Mouse (Mus musculus) R1 (cell line): ENCODE data around the gene Hoxa11.

ENCODE experiments used
- DNase-seq: peaks from one replicate; pipeline ENCODE4 v3.0.0-alpha.2; 2018; ENCODE audit warnings: low read depth, low spot score

The Hoxa11 gene

DNA sequence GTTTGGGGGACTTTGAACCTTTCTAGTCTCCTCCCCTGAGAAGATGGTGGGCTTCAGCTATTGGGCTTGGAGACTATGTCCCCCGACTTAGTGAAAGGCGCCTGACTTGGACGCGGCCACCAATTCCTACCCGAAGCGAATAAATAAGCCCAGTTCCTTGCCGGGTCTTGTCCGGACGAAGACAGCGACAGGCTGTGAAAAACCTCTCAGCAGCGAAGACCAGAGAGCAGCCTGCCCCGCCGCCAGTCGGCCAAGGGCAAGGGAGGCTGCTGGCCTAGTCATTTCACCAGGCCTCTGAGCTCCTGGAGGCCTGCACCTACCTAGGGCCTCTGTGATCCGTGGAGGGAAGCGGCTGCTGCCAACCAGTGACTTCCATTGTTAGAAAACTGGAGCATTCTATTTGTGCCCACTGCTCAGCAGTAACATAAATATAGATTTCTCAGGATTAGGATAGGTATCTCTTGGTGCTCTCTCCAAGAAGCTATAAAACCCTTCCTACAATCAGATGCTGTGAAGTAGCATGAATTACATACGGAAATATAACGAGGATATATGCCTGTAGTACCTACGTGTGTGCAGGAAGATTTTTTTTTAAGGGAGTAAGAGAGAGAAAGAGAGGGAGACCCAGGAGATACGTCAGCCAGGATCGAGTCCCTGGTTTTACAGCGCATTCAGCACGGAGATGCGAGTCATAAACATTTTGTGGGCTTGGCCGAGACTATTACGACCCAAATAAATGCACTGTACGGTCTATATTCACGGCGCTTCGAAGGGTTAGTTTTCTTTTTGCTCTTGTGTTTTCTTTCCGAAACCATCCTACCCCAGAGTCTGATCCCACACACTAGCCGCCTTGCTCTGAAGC is 25.4 kb downstream of the Hoxa11 start:
- DNase-seq: no peak

DNA sequence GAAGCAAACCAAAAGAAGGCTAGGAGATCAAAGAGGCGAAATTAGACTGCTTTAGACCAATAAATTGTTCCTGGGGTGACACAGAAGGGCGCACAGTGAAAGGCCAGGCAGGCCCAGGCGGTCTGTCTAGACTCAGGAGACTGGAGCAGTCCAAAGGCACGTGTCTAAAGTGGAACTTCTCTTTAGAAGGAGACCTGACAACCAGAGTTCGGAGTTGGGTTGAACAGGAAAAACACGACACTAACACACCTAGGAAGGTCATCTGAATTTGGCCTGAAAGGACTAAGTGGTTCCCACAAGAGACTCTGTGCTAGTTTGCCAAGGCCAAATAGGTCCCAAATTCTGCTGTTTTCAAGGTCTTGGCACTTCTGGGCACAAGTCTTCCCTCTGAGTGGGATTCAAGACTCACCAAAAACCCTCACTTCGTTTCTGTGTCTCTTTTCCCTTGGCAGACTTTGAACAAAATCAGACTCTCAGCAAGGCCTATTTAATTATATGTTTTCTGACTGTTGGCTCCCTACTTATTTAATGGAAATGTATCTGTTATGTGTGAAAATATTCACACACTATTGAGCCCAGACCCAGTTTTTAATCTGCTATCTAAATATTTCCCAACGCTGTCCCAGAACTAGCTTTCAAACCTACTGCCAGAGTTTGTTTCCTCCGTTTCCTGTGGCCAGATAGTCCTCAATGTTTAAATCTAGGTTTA is 26.2 kb downstream of the Hoxa11 start:
- DNase-seq: no peak

DNA sequence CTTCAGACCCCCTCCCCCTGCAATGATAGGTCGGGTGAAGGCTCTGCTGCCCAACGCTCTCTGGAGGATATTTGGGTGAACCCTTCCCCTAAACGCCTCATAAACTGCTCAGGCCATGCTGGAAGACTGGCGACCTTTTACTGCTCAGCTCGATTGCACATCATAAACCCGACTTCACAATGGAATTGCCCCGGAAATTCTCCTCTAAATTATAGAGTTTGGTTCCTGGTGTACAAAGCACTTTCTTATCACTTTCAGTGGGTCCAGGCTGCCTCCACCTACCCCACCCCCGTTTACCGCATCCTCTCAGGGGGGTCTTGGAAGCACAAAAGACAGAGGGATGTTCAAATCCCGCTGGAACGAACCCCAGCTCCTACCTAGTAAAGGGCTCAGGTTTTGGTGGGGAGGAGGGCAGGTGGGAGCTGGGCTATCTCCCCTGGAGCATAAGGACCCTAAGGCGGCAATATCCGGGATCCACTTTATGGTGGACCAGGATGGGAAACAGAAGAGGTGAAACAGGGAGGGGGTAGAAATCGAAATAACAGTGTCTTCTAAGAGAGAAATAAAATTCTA is 26.9 kb downstream of the Hoxa11 start:
- no peak for DNase-seq

DNA sequence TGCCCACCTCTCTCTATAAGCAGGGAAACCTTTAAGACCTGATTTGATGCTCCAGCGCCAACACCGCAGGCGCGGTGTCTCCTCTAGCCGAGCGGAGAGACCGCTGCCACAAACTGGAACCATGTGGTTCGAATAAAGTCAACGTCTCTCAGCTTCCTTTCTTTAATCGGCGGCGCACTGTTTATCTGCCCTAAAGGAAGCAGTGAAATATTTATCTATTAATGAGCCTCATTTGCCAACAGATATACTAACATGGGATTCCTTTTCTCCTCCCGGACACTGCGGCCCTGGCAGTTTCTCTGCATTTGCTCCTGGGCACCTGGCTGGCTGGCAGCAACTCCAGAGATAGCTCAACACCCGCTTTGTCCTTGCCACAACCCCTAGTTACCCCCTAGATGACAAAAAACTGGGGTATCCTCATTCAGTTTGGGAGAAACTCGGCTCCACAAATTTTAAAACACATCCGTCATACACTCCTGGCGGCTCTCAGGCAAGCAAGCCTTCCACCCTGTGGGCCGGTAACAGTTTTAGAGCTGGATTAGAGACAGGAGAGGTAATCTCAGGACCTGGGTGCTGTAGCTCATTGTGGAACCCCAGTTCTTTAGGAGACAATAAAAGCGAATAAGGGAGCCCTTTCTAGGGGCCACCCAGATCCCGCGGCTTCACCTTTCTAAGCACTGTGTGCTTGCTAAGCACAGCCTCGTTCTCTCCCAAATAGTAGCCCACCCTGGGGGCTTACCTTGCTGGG is 27.5 kb downstream of the Hoxa11 start:
- DNase-seq: peak; percentile 53

DNA sequence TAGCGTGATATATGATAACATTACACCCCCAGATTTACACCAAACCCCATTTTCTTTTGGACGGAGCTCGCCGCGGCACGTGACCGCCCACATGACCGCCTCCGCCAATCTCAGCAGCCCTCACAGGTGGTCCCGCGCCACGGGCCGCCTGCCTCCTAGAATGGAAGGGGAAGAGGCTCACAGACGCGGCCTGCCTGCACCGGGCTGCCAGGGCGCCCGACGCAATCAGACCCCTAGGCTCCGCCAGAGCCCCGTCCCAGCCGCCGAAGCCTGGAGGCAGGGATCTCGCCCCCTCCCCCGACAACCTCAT is 28.2 kb downstream of the Hoxa11 start:
- DNase-seq: peak; percentile 81

DNA sequence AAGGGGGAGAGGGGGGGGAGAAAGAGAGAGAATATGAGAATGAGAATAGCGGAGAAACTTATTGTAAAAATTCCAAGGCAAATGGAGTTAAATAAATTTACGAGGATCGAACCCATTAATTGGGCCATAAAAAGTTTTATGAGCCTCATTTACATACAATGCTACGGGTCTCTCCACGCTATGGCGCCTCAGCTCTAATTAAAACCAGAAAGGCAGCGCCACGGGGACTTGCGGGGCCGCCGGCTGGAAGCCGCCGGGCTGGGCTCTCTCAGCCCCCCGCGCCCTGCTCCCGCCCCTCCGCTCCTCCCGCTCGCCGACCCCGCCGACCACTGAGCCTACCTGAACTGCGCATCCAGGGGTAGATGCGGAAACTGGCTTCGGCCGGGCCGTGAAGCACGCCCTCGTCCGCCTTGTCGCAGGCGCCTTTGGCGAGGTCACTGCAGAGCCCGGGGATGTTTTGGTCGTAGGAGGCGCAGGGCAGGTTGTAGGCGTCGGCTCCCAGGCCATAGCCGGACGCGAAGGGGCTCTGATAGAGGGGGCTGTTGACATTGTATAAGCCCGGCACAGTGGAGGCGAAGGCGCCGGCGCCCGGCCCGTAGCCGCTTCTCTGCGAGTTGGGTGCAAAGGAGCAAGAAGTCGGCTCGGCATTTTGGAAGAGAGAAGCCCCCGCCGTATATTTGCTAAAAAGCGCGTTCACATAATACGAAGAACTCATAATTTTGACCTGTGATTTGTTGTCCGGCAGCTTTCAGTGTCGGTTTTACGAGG is 28.7 kb downstream of the Hoxa11 start:
- DNase-seq: no peak

DNA sequence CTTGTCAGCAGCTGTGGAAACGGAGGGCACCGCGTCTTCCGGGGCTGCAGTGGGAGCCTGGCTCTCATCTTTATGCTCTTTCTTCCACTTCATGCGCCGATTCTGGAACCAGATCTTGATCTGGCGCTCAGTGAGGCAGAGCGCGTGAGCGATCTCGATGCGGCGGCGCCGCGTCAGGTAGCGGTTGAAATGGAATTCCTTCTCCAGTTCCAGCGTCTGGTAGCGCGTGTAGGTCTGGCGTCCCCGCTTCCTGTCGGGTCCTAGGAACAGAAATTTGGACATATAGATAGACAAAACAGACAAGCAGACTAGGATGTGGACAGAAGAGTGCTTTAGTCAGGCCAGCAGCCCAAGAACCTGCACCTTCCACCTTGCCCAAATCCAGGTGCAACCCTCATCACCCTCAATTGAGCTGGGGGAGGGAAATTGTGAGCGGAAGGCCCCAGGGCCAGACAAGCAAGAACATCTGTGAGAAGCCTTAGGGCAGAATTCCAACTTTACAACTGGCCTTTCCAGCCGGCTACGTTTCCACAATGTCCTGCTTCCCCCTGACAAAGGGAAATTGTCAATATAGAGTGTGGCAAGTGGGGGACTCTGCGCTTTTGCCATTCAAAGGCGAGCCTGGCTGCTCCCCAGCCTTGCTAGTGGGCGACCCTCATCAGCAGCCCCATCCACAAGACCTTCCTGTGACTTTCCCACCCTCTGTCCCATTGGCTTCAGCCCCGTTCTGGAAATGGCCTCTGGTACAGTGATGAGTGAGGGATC is 29.7 kb downstream of the Hoxa11 start:
- peak; percentile 40 for DNase-seq

DNA sequence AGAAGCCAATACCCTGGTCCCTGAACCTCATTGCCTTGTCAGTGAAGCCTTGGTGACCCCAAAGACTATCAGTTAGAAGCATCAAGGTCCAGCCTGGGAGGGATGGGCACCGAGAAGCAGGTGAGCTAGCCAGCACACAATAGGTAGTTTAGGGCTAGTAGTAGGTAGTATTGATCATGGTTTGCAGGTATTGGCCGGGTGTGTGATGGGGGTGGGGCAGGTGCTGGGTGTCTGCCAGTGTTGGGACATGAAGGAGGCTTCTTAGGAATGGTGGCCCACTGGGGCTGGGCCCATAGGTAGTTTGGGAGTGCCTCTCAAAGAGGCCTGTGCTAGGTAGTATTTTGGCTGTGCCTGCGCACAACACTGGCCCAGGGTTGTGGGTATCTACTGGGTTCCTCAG is 30.5 kb downstream of the Hoxa11 start:
- DNase-seq: no peak

DNA sequence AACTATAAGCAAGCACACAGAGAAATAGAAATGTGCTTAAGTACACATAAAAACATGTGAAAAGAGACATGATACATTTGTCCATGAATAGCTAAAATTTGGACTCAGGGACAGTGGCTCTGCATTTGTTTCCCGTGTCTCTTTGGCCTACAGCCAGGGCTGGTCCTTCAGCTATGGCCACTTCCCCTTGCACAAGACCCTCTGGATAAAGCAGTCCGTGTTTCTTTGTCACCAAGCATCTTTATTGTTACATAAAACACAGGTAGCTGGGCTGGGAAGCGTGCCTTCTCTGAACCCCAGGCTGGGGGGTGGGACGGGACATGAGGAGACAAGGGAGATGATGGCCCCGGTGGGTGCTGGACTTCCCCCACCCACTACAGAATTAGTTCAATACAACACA is 31.3 kb downstream of the Hoxa11 start:
- no peak for DNase-seq

DNA sequence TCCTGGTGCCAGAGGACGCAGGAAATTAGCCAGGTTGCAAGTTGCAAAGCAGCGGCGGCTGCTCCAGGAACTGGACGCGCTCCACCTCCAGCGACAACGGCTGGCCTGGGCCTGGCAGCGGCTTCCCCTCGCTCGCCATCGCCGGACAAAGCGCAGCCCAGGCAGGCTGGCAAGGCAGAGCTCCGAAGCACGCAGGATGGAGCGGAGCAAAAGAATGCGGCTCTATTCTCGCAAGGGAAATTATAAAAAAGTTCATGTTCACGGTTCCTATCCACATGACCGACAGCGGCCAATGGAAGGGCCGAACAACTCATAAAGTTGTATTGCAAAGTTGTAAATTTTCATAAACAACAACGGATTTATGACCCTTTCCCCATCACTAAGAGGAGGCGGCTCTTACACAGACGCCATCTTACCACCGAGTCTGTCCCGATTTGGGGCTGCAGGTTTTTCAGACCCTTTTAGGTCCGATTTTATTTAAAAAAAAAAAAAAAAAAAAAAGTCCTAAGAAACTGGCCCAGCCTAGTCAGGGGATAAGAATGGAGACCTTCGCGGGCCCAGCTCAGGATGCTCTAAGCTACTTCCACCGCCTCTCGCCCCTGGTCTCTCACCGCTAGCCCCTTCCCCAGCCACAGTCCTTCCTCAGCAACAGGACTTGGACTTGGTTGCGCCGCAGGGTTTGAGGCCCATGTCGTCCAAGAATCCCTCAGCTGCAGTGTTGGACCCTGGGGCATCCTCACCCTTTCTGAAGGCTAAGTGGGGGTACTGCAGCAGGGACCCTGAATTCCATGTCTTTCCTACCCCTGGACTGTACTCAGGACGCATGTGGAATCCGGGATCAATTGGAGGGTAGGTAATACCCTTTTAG is 32.3 kb downstream of the Hoxa11 start, which contains the start of the genes Hoxa3 and Gm28308:
Gene Hoxa3 (minus strand): TSS at position 218 of the 868 bp plus-strand sequence.
Gene Gm28308 (minus strand): TSS at position 221 of the 868 bp plus-strand sequence.
- no peak for DNase-seq

DNA sequence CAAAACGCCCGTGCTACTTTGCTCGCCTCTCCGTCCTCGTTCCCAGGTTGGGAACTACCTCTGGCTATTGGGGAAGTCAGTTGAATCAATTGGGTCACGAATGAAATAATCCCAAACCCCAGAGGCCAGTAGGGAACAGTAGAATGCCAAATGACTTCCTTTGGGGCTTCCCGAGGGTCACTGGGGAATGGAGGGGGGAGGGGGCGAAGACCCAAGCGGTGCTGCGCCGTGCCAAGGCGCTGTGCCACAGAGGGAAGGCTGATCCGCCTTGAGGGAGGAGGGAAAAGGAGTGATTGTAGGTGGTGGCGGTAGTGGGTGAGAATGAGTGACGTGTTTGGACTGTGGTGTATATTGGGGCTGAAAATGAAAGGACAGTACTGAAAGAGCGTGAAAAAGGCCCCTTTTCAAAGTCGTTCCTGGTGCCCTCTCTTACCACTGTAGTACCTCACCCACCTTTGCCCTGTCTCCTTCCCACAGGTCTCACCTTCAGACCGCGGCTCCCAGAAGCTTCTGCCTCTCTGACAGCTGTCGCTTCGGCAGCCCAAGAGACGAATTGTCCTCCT is 33.0 kb downstream of the Hoxa11 start:
- DNase-seq: peak; percentile 29

DNA sequence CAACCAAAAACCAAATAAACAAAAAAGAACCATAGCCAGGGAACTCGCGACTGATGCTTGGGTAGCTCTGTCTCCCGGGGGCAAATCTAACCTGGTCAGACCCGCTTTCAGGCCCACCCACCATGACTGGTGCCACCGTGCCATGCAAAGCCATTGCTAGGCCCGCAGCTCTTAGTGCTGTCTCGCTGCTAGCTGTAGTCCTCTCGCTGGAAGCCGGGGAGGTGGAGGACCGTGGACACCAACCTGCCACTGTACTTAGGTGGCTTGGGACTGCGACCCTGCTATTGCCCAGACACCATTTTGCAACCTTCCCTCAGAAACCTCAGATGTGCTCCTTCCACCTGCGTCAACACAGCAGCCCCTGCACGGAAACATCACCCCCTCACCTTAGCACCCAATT is 33.6 kb downstream of the Hoxa11 start:
- DNase-seq: peak; percentile 33

DNA sequence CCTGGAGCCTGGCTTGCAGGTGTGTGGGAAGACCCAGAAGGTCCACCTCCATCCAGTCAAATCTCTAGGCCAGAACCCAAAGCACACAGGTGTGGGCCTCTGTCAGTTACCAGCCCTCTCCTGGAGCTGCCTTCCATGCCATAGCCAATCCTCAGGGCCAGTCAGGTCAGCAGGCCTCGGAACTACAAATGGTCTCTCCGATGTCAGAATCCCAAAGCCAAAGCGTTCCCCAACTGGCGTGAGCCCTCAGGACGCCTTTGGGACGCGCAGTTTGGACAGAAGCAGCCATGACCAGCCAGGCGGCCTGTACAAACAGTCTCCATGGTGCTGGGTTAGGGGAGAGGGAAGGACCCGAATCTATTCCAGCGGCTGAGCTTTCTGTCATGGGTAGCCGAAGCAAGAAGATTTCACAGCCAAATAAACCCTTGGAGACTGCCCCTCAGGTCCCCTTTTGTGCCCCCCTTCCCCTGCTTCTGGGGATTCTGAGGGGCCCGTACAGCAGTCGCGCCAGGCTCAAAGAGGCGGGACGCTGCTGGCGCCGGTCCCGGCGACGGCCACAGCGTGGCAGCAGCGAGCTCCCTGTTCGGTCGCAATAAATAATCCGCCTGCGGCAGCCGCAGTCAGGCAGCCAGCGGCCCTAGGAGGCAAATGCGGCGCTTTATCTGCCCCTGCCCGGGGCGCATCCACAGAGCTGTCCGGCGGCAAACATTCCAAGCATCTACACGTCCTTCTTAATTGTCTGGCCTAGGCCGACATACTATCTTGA is 34.3 kb downstream of the Hoxa11 start:
- peak; percentile 79 for DNase-seq

DNA sequence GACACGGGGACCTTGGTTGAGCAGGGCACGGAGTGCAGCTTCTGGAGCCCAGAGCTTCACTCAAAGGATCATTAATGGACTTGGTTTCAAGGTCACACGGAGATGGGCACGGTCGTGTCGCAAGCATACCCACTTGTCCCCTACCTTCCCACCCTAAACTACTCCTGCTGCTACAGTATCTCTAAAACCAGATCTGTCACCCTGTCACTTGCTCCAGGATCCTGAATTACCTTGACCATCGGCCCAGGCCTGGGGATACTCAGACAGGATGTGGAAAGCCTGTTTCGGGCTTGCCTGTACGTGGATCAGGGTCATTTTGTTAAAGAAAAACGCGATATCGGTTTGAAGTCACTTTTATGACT is 35.9 kb downstream of the Hoxa11 start:
- DNase-seq: no peak

DNA sequence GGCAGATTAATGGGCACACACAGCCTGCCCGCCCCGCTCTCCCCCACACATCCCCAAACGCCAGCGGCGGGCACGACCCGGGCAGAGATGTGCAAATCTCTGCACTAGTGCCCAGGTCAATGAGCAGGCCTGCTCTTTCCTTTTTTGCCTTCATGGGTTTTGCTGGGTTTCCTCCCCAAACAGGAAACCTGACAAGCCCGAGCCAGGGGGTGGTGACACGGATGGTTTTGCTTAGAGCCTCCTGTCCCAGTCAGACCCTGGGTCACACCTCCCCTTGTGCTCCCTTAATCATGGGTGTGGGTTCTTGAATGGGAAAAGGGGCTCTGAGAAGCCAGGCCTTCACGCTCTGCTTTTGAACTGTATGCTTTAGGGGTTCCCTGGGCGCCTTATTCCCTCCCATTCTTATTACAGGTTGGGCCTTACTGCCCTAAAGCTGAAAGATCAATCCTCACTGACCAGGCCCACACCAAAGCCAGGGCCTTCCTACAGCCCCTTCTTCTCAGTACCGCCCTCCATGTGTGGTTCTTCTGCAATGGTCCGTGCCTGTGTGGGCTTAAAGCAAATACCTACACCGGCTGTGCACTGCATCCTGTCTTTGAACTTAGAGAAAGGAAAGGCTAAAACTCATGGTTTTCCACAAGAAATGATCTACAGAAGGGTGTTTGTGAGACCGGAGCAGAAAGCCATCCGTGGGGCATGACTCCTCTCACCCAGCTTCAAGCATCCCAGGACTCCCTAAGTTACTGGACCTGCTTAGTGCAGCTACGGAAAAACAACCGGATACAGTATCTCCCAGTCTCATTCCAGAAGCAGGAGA is 36.5 kb downstream of the Hoxa11 start:
- DNase-seq: peak; percentile 43

DNA sequence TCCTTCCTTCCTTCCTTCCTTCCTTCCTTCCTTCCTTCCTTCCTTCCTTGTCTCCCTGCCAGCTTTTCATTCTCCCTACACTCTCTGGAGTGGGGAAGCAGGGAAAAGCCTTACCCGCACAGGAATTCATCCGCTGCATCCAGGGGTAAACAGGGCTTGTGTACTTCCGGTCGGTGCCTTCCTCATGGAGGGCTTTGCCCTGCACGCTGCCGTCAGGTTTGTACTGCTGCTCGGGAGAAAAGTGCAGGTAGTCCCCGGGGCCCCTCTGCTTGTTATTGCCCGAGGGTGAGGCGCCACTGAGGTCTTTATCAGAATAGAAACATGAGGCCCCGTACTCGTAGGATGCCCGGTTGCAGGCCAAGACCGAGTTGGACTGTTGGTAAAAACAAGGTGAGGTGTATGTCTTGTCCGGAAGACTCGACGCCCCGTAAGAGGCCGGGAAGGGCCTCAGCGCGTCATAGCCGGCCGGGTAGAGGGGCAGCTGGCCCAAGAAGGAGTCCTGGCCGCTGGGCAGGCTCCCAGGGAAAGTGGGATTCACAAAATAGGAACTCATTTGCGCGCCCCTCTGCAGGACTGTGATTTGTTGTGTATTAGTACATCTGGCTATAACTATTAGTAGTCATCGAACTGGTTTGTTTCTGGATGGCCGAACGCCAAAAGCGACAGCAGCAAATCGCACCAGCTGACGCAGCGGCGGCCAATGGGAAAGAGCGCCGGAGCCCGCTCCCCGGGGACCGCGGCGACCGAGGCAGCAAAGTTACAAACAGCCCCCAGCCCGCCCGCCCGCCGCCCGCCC is 37.3 kb downstream of the Hoxa11 start, which contains the start of gene Hoxa6:
Gene Hoxa6 (minus strand): TSS at position 651 of the 796 bp plus-strand sequence.
- DNase-seq: peak; percentile 35

DNA sequence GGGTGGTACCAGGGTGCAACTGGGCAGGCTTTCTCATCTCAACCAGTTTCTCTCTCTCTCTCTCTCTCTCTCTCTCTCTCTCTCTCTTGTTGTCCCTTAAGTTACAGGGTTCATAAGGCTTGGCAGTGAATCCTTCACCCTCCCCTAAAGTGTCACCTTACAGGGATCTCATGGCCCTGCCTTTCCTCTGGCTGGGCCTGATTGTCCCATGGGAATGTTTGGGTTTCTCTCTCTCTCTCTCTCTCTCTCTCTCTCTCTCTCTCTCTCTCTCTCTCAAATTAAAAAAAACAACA is 38.0 kb downstream of the Hoxa11 start:
- no peak for DNase-seq
